Mouse (Mus musculus): ENCODE measurements around the gene Gm10282. TPM values are rescaled to one million over a fixed set of nuclear protein-coding genes. Genes with fewer than 3 reads are reported as not detected.

The Gm10282 gene
- total and polyA plus RNA-seq, 3 experiments: 11.7 to 133 TPM; not detected in 1

DNA sequence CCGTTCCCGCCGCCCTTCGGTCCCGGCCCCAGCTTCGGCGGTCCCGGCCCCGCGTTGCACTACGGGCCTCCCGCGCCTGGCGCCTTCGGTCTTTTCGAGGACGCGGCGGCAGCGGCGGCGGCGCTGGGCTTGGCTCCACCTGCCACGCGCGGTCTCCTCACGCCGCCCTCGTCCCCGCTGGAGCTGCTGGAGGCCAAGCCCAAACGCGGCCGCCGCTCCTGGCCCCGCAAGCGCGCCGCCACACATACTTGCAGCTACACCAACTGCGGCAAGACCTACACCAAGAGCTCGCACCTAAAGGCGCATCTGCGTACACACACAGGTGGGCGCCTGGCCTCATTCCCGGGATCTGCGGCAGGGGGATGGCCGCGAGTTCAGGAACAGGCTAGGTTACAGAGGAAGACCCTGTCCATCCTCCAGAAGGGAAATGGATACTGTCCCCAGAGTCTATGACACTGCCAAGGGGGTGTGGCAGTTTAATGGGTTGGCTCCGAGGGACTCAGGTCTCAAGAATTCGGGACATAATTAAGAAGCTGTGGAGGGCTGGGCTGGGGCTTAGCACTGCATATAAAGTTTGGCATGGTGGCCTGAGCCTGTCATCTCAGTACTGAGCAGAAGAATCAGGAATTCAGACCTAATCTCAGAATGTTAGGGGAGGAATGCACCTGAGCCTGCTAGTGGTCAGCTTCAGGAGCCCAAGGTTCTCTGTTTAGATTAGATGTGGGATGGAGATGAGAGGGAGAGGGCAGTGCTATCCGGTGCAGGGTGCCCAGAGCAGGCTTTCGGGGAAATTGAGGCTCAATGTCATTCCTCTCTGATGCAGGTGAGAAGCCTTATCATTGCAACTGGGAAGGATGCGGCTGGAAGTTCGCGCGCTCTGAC, 15.1 kb upstream of the Gm10282 start:
- H3K4me3 ChIP-seq (ENCODE audit: control insufficient read depth in 1 of 2, insufficient read depth in 1 of 2, low read depth in 2 of 2, low read length in 2 of 2): no peak overlapping the region
- H3K9ac ChIP-seq (ENCODE audit: control insufficient read depth, low read depth, low read length, poor library complexity, severe bottlenecking): no peak overlapping the region
- peaks cover 0 to 16% of the 10 kb centered on the region in 2 experiments; a peak in 2 of 4 replicates for H3K4me1 ChIP-seq (ENCODE audit: control insufficient read depth in 1 of 2, insufficient read depth in 2 of 2, low read length in 2 of 2)
- no peaks in the 10 kb centered on the region for H3K9me3 ChIP-seq (replicated peaks; ENCODE audit: insufficient read depth, low read length)
- no peaks in the 10 kb centered on the region for H3K36me3 ChIP-seq (ENCODE audit: control insufficient read depth in 1 of 2, insufficient read depth in 2 of 2, low read length in 2 of 2)
- no peaks in the 10 kb centered on the region; a peak in 1 of 4 replicates for H3K27me3 ChIP-seq (ENCODE audit: control insufficient read depth in 1 of 2, insufficient read depth in 2 of 2, low read length in 2 of 2)
- TF ChIP-seq ZNF384 (IDR thresholded peaks at IDR 0.05; ENCODE audit: low read depth, low read length): no peak
- no peaks in the 10 kb centered on the region for H3K79me2 ChIP-seq (ENCODE audit: control insufficient read depth, insufficient read depth, low read length, poor library complexity)
- DNase-seq (ENCODE audit: low read depth, low spot score): no peak
- no peak overlapping the region for H3K27ac ChIP-seq (ENCODE audit: control insufficient read depth, low read depth, low read length)

DNA sequence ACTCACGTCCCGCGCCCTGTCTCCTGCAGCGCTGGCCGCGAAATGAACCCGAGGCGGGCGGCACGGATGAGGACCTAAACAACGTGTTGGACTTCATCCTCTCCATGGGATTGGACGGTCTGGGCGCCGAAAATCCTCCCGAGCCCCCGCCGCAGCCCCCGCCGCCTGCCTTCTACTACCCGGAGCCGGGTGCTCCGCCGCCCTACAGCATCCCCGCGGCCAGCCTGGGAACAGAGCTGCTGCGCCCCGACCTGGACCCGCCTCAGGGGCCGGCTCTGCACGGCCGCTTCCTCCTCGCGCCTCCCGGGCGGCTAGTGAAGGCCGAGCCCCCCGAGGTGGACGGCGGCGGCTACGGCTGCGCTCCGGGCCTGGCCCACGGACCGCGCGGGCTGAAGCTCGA, 14.3 kb upstream of the Gm10282 start:
- Histone ChIP-seq H3K36me3 (ENCODE audit: control insufficient read depth in 1 of 2, insufficient read depth in 2 of 2, low read length in 2 of 2) (no peaks in the 10 kb centered on the region), H3K27me3 (ENCODE audit: control insufficient read depth in 1 of 2, insufficient read depth in 2 of 2, low read length in 2 of 2) (no peaks in the 10 kb centered on the region; a peak in 2 of 4 replicates), H3K79me2 (ENCODE audit: control insufficient read depth, insufficient read depth, low read length, poor library complexity) (no peaks in the 10 kb centered on the region), H3K4me1 (ENCODE audit: control insufficient read depth in 1 of 2, insufficient read depth in 2 of 2, low read length in 2 of 2) (peaks cover 0 to 16% of the 10 kb centered on the region in 2 experiments; a peak in 2 of 4 replicates), H3K4me3 (ENCODE audit: control insufficient read depth in 1 of 2, insufficient read depth in 1 of 2, low read depth in 2 of 2, low read length in 2 of 2) (no peak overlapping the region), H3K27ac (ENCODE audit: control insufficient read depth, low read depth, low read length) (no peak overlapping the region), H3K9ac (ENCODE audit: control insufficient read depth, low read depth, low read length, poor library complexity, severe bottlenecking) (no peak overlapping the region), H3K9me3 (replicated peaks; ENCODE audit: insufficient read depth, low read length) (no peaks in the 10 kb centered on the region)
- TF ChIP-seq SIN3A (IDR thresholded peaks at IDR 0.05; ENCODE audit: low read length) (no peak), MYB (IDR thresholded peaks at IDR 0.05; ENCODE audit: low read depth, low read length) (no peak), JUND (IDR thresholded peaks at IDR 0.05; ENCODE audit: low read depth, low read length) (no peak), MAZ (IDR thresholded peaks at IDR 0.05; ENCODE audit: low read depth, low read length) (no peak), CHD1 (IDR thresholded peaks at IDR 0.05; ENCODE audit: low read depth, low read length) (no peak), BHLHE40 (IDR thresholded peaks at IDR 0.05; ENCODE audit: borderline replicate concordance, low read depth, low read length) (no peak)
- no peak for DNase-seq (ENCODE audit: low read depth, low spot score)

DNA sequence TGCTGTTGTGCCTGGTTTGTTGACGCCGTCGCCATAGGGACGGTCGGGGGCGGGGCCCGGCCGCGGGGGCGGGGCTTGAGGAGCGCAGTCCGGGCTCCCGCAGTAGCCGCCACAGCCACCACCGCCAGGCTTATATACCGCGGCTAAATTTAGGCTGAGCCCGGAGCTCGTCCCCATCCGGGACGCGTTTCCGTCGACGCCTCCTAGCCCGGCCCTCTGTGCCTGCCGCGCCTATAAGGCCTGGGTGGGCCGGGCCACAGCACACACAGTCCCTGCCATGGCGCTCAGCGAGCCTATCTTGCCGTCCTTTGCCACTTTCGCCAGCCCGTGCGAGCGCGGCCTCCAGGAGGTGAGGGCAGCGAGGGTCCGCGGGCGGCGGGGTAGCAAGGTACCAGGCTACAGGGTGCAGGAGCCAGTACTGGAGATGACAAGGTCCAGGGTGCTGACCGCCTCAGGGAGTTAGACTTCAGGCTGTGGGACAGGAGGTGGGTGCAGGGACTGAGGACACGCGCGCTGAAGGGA, 13.8 kb upstream of the Gm10282 start, which contains the start of gene Klf2:
Klf2 (plus strand) TSS at position 233 of the 522 bp plus-strand sequence.
- Histone ChIP-seq H3K4me1 (ENCODE audit: control insufficient read depth in 1 of 2, insufficient read depth in 2 of 2, low read length in 2 of 2) (peaks cover 0 to 16% of the 10 kb centered on the region in 2 experiments; a peak in 2 of 4 replicates), H3K36me3 (ENCODE audit: control insufficient read depth in 1 of 2, insufficient read depth in 2 of 2, low read length in 2 of 2) (no peaks in the 10 kb centered on the region), H3K27me3 (ENCODE audit: control insufficient read depth in 1 of 2, insufficient read depth in 2 of 2, low read length in 2 of 2) (no peaks in the 10 kb centered on the region; a peak in 2 of 4 replicates), H3K79me2 (ENCODE audit: control insufficient read depth, insufficient read depth, low read length, poor library complexity) (no peaks in the 10 kb centered on the region), H3K9me3 (replicated peaks; ENCODE audit: insufficient read depth, low read length) (no peaks in the 10 kb centered on the region), H3K9ac (ENCODE audit: control insufficient read depth, low read depth, low read length, poor library complexity, severe bottlenecking) (no peak within 1 kb of the TSS), H3K27ac (ENCODE audit: control insufficient read depth, low read depth, low read length) (no peak within 1 kb of the TSS), H3K4me3 (ENCODE audit: control insufficient read depth in 1 of 2, insufficient read depth in 1 of 2, low read depth in 2 of 2, low read length in 2 of 2) (no peak within 1 kb of the TSS)
- DNase-seq (ENCODE audit: low read depth, low spot score): no peak
- TF ChIP-seq NRF1 (IDR thresholded peaks at IDR 0.05; ENCODE audit: insufficient read depth, low read depth, low read length, poor library complexity, severe bottlenecking): no peak
- TF ChIP-seq ZKSCAN1 (IDR thresholded peaks at IDR 0.05; ENCODE audit: low read depth, low read length): no peak
- TF ChIP-seq GABPA (IDR thresholded peaks at IDR 0.05; ENCODE audit: low read depth, low read length): no peak
